Mouse (Mus musculus): ENCODE measurements around the gene Wbp1. TPM values are rescaled to one million over a fixed set of nuclear protein-coding genes. Genes with fewer than 3 reads are reported as not detected.

Wbp1 gene
- polyA plus RNA-seq, 1 experiment: 83.4 TPM

DNA sequence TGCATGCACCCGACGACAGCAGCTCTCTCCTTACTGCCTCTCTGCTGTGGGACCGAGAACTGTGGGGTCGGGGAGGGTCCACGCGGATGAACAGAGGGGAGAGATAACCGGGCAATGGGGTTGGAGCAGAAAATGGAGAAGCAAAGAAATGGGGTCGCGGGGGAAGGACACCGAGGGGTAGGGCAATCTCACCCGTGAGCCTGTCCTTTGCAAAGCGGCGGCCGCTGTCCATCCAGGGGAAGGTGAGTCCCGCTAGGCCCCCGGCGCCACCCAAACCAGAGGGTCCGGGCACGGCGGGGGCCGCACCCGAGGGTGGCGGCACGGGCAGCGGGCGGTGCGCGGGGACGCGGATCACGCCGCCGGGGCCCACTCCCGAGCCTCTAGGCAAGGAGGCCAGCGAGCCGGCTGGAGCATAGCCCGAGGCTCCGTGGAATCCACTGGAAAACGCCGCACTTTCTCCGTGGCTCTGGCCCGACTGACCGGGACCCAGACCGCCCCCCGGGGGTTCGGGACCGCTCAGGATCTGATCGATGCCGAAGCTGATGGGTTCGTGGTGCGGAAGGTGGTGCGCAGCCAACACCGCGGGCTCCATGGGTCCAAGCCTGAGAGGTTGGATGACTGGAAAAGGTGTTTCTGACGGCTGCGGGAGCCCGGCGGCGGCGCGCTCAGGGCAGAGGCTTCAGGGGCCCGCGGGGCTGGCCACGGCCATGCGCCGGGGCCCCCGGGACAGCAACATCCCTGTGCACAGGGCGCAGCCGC, 51.7 kb downstream of the Wbp1 start:
- 5% methylated on average over 67 of the region's 69 CpGs for WGBS
- Histone ChIP-seq H3K27me3 (ENCODE audit: control insufficient read depth, insufficient read depth, low read length) (peaks cover 33% of the 10 kb centered on the region), H3K36me3 (ENCODE audit: control insufficient read depth, insufficient read depth, low read length) (no peaks in the 10 kb centered on the region), H3K4me1 (ENCODE audit: control insufficient read depth, insufficient read depth, insufficient read length) (peaks cover 26% of the 10 kb centered on the region), H3K4me3 (ENCODE audit: extremely low read depth, insufficient read depth, insufficient read length) (no peak overlapping the region), H3K27ac (ENCODE audit: insufficient read depth, low read length) (no peak overlapping the region)
- DNase-seq (ENCODE audit: low read depth in 1 of 2, low spot score in 2 of 2): no peak
- TF ChIP-seq CTCF (IDR thresholded peaks at IDR 0.05; ENCODE audit: extremely low read depth, insufficient read depth, insufficient read length, insufficient replicate concordance): no peak
- no peak for TF ChIP-seq POLR2A (IDR thresholded peaks at IDR 0.05; ENCODE audit: low read depth, low read length)

Other genes with a start within 250 kb of the Wbp1 start
- 3.2 TPM in 2 replicates for gene Sema4f, start 181.8 kb downstream of the Wbp1 start, polyA plus RNA-seq (2012; rRNA removed)
- gene M1ap, start 174.7 kb downstream of the Wbp1 start, polyA plus RNA-seq (2012; rRNA removed): 2.6 and 2.8 TPM in 2 replicates
- gene Dok1, start 88.1 kb downstream of the Wbp1 start, polyA plus RNA-seq (2012; rRNA removed): 22.6 and 23.8 TPM in 2 replicates
- gene Loxl3, start 87.4 kb downstream of the Wbp1 start, polyA plus RNA-seq (2012; rRNA removed): 3.1 and 3.5 TPM in 2 replicates
- 582 and 730 TPM in 2 replicates for gene Aup1, start 67.0 kb downstream of the Wbp1 start, polyA plus RNA-seq (2012; rRNA removed)
- 59.1 and 69.0 TPM in 2 replicates for gene Htra2, start 66.3 kb downstream of the Wbp1 start, polyA plus RNA-seq (2012; rRNA removed)
- gene Dqx1, start 63.7 kb downstream of the Wbp1 start, polyA plus RNA-seq (2012; rRNA removed): 2.7 and 2.8 TPM in 2 replicates
- 0.11 and 0.16 TPM in 2 replicates for gene Tlx2, start 51.3 kb downstream of the Wbp1 start, polyA plus RNA-seq (2012; rRNA removed)
- 10.0 and 10.7 TPM in 2 replicates for gene Pcgf1, start 43.7 kb downstream of the Wbp1 start, polyA plus RNA-seq (2012; rRNA removed)
- gene Lbx2, start 35.2 kb downstream of the Wbp1 start, polyA plus RNA-seq (2012; rRNA removed): 2.8 and 3.9 TPM in 2 replicates
- gene Ccdc142, start 20.0 kb downstream of the Wbp1 start, polyA plus RNA-seq (2012; rRNA removed): 12.3 and 17.0 TPM in 2 replicates
- 6.1 and 6.5 TPM in 2 replicates for gene Gm42688, start 19.9 kb downstream of the Wbp1 start, polyA plus RNA-seq (2012; rRNA removed)
- gene Mrpl53, start 12.5 kb downstream of the Wbp1 start, polyA plus RNA-seq (2012; rRNA removed): 35.0 and 39.7 TPM in 2 replicates
- 54.5 and 67.2 TPM in 2 replicates for gene Mogs, start 6.1 kb downstream of the Wbp1 start, polyA plus RNA-seq (2012; rRNA removed)
- gene Ino80b, start 3.9 kb upstream of the Wbp1 start, polyA plus RNA-seq (2012; rRNA removed): 27.1 and 53.4 TPM in 2 replicates
- gene Rtkn, start 13.9 kb upstream of the Wbp1 start, polyA plus RNA-seq (2012; rRNA removed): 3.6 and 5.7 TPM in 2 replicates
- gene Wdr54, start 34.8 kb upstream of the Wbp1 start, polyA plus RNA-seq (2012; rRNA removed): 0.77 and 1.6 TPM in 2 replicates
- 0.04 and 0.05 TPM in 2 replicates for gene 1700003E16Rik, start 34.8 kb upstream of the Wbp1 start, polyA plus RNA-seq (2012; rRNA removed)
- 69.0 and 85.6 TPM in 2 replicates for gene Dctn1, start 44.4 kb upstream of the Wbp1 start, polyA plus RNA-seq (2012; rRNA removed)
- gene Slc4a5, start 98.3 kb upstream of the Wbp1 start, polyA plus RNA-seq (2012; rRNA removed): 0.05 and 0.26 TPM in 2 replicates
- gene Mthfd2, start 204.3 kb upstream of the Wbp1 start, polyA plus RNA-seq (2012; rRNA removed): 7.1 and 7.7 TPM in 2 replicates
- gene Mob1a, start 204.5 kb upstream of the Wbp1 start, polyA plus RNA-seq (2012; rRNA removed): 28.3 and 35.1 TPM in 2 replicates
- 7.7 and 74.0 TPM in 2 replicates for gene Bola3, start 227.6 kb upstream of the Wbp1 start, polyA plus RNA-seq (2012; rRNA removed)

Data from spleen, adult 2 months (tissue).